Mouse (Mus musculus) thymus, adult 2 months (tissue): ENCODE measurements around the gene Nup98.

Experiments used
- CTCF ChIP-seq: fragments of 200-500 bp; IDR thresholded peaks from 2 replicates; pipeline ENCODE4 v1.5.1; 2012; ENCODE audit warnings: mild to moderate bottlenecking, control low read depth, low read length, moderate library complexity, borderline replicate concordance; ENCODE audit not compliant: control insufficient read depth, poor library complexity, insufficient read depth; ENCODE audit errors: extremely low read depth
- POLR2A ChIP-seq: fragments of 200-500 bp; IDR thresholded peaks from 2 replicates; pipeline ENCODE4 v1.6.1; 2012; ENCODE audit warnings: mild to moderate bottlenecking, low read length, control low read depth, moderate library complexity; ENCODE audit not compliant: control insufficient read depth, poor library complexity, insufficient read depth; ENCODE audit errors: extremely low read depth

GRCm38 (mm10) chr7:102192356-102192755, 17.6 kb downstream of the Nup98 start:
- TF ChIP-seq POLR2A (no peak), CTCF (no peak)
